In the genomic region with DNA sequence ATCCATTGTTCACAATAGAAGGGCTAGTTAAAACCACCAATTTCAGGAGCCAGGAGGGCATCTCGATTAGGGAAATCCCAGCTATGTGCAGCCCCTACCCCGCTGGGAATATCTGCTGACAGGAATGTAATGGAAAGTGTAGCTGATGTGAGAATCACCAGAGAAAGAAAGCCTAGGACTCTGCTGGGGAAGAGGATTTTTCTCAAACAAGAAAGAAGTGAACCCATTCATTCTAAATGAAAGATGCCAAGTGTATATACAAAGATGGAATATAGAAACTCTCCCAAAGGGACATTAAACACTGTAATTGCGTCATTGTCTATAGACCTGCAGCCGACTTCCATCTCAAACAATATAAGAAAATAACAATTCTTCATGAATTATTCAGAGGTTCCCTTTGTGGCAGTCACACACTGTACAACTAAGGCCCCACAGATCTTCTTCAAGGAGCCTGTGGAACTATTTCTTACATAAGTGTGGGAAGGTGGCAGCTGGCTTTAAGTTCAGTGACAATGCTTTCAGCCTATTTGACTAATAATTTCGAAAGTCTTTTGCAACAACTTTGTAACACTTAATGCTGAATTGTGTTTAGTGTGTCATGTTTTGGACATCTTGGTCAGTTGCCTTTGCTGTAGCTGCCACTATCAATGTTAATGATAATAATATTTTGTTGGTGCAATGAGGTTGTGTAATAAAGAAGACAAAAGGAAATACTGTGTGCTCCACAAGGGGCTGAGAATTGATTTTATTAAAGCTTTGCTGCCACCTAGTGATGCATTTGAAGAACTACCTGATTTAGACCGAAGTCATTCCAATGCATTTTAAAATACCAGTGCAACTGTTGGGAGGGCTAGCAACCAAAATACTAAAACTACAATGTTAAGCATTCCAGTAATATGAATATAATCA, we compare ENCODE assay signal across 8 mouse cellular contexts.
DNase-seq lines count a peak whose midpoint lies in the region; ATAC-seq lines count a peak whose summit lies in the region.

No protein-coding gene starts in this region.

- no peaks in the 10 kb centered on the region for H3K36me3 ChIP-seq in kidney, embryonic 14.5 days (ENCODE audit: control insufficient read depth, insufficient read depth, low read length)
- no peaks in the 10 kb centered on the region for H3K36me3 ChIP-seq in embryonic facial prominence, embryonic 12.5 days
- no peaks in the 10 kb centered on the region for H3K36me3 ChIP-seq in midbrain, embryonic 12.5 days

- no peaks in the 10 kb centered on the region for H3K4me1 ChIP-seq in kidney, embryonic 14.5 days (ENCODE audit: control insufficient read depth, insufficient read depth, low read length)
- no peaks in the 10 kb centered on the region for H3K4me1 ChIP-seq in embryonic facial prominence, embryonic 12.5 days
- H3K4me1 ChIP-seq in midbrain, embryonic 12.5 days: peaks cover 5% of the 10 kb centered on the region; the same call in 1 of the 2 replicates

- no peak overlapping the region for H3K27ac ChIP-seq in kidney, embryonic 14.5 days (ENCODE audit: low read depth, low read length)
- no peak overlapping the region for H3K27ac ChIP-seq in embryonic facial prominence, embryonic 12.5 days
- peak overlapping the region; percentile 49 for H3K27ac ChIP-seq in midbrain, embryonic 12.5 days (replicated peaks)

- ATAC-seq in kidney, embryonic 14.5 days (ENCODE audit: low FRiP score, low TSS enrichment): peak; percentile 51; the same call in 1 of the 2 replicates
- no peak for ATAC-seq in embryonic facial prominence, embryonic 12.5 days (ENCODE audit: insufficient number of reproducible peaks, insufficient read depth, low FRiP score, low TSS enrichment)
- peak; percentile 68 for ATAC-seq in midbrain, embryonic 12.5 days (ENCODE audit: low FRiP score, low read depth)
- ATAC-seq in megakaryocyte, adult 5-6 weeks (ENCODE audit: poor library complexity, severe bottlenecking): no peak; the same call in 1 of the 2 replicates

- DNase-seq in kidney, postnatal 25 days: no peak
- peak; percentile 21 for DNase-seq in MEL-GATA-1-ER (ENCODE audit: extremely low read depth, low read depth)
- DNase-seq in left cerebral cortex, postnatal 4 days: no peak
- DNase-seq in ovary, postnatal 10 days (ENCODE audit: low spot score): no peak

- intact Hi-C loops in left cerebral cortex, postnatal 4 days (cut with DNase I): loop anchor here (5.0 to 10.0 kb wide), 6 partner anchors 310 to 1460 kb away; a partner anchor contains a TSS

- H3K9ac ChIP-seq in kidney, embryonic 14.5 days (ENCODE audit: low read depth, low read length): no peak overlapping the region
- no peak overlapping the region for H3K9ac ChIP-seq in embryonic facial prominence, embryonic 12.5 days
- H3K9ac ChIP-seq in midbrain, embryonic 12.5 days (replicated peaks): 0 out of 2 replicates have a peak overlapping the region, but pooled peaks have one; percentile 6

- no peak overlapping the region for H3K4me2 ChIP-seq in kidney, embryonic 14.5 days (replicated peaks; ENCODE audit: low read depth, low read length)
- H3K4me2 ChIP-seq in embryonic facial prominence, embryonic 12.5 days (replicated peaks): peak overlapping the region; percentile 39
- H3K4me2 ChIP-seq in midbrain, embryonic 12.5 days (replicated peaks): peak overlapping the region; percentile 46

- H3K27me3 ChIP-seq in kidney, embryonic 14.5 days (ENCODE audit: control insufficient read depth, insufficient read depth, low read length): no peaks in the 10 kb centered on the region; the same call in 1 of the 2 replicates
- H3K27me3 ChIP-seq in embryonic facial prominence, embryonic 12.5 days: no peaks in the 10 kb centered on the region
- H3K27me3 ChIP-seq in midbrain, embryonic 12.5 days: peaks cover 8% of the 10 kb centered on the region; the same call in 1 of the 2 replicates

- WGBS in kidney, embryonic 14.5 days: 45% methylated on average over 6 of the region's 6 CpGs
- 35% methylated on average over 6 of the region's 6 CpGs for WGBS in embryonic facial prominence, embryonic 12.5 days
- 25% methylated on average over 6 of the region's 6 CpGs for WGBS in midbrain, embryonic 12.5 days

- no peak overlapping the region for H3K4me3 ChIP-seq in kidney, embryonic 14.5 days (ENCODE audit: low read length)
- H3K4me3 ChIP-seq in embryonic facial prominence, embryonic 12.5 days: no peak overlapping the region
- H3K4me3 ChIP-seq in midbrain, embryonic 12.5 days: peak overlapping the region; percentile 25

- no peaks in the 10 kb centered on the region for H3K9me3 ChIP-seq in kidney, embryonic 14.5 days (ENCODE audit: control insufficient read depth, low read length)
- H3K9me3 ChIP-seq in embryonic facial prominence, embryonic 12.5 days: no peaks in the 10 kb centered on the region
- no peaks in the 10 kb centered on the region for H3K9me3 ChIP-seq in midbrain, embryonic 12.5 days

Comparison
In these comparisons a context has a peak if more than half of its experiments do, and no peak if none do; other contexts are left out.
1. ATAC-seq: peak in kidney, embryonic 14.5 days (single experiment) and midbrain, embryonic 12.5 days (single experiment); none in embryonic facial prominence, embryonic 12.5 days (single experiment) and megakaryocyte, adult 5-6 weeks (single experiment).